Mouse (Mus musculus) gastrocnemius, adult 18-20 months (tissue): ENCODE measurements around the gene 6030498E09Rik. TPM values are rescaled to one million over a fixed set of nuclear protein-coding genes. Genes with fewer than 3 reads are reported as not detected.

Experiments
- DNase-seq: peaks from one replicate; pipeline ENCODE4 v3.0.0; 2021; ENCODE audit warnings: low spot score
- long read RNA-seq, 2 experiments: library from polyadenylated mRNA; stranded (forward); transcript quantifications; one replicate each; pipeline ENCODE4 v2.0.0; 2021
- microRNA-seq: library from miRNA; unstranded; fragments of <30 nt; microRNA quantifications from one replicate; pipeline ENCODE4 v1.2.0, GENCODE M21; 2021
- total RNA-seq, 2 experiments: library from RNA; stranded (reverse); gene quantifications; 2 replicates each; pipeline ENCODE4 v1.2.3; 2021

Gene 6030498E09Rik
- total RNA-seq: not detected
- long read RNA-seq, experiment 1: 0 reads
- long read RNA-seq, experiment 2: 0 reads

- DNase-seq: no peak
These were observed at the start of gene 6030498E09Rik for GRCm38 (mm10) chrX:38772478-38772877. 6030498E09Rik (plus strand) TSS chrX:38772671.

- no peak for DNase-seq
These were observed 42.4 kb upstream of the 6030498E09Rik start for GRCm38 (mm10) chrX:38730081-38730480.

GRCm38 (mm10) chrX:38730639-38731038, 41.8 kb upstream of the 6030498E09Rik start:
- DNase-seq: no peak

- no peak for DNase-seq
These were observed 38.8 kb upstream of the 6030498E09Rik start for GRCm38 (mm10) chrX:38733683-38734082.

GRCm38 (mm10) chrX:38734916-38735880, 37.3 kb upstream of the 6030498E09Rik start:
- no peak for DNase-seq

- DNase-seq: no peak
These were observed 1.0 kb upstream of the 6030498E09Rik start for GRCm38 (mm10) chrX:38771453-38771852.

- DNase-seq: peak; percentile 1
These were observed 585 bp upstream of the 6030498E09Rik start for GRCm38 (mm10) chrX:38771886-38772285.

GRCm38 (mm10) chrX:38794373-38794772, 21.9 kb downstream of the 6030498E09Rik start:
- no peak for DNase-seq

GRCm38 (mm10) chrX:38813934-38814333, 41.5 kb downstream of the 6030498E09Rik start:
- DNase-seq: no peak

GRCm38 (mm10) chrX:38816841-38817240, 44.4 kb downstream of the 6030498E09Rik start:
- DNase-seq: no peak

- DNase-seq: no peak
These were observed 186.1 kb downstream of the 6030498E09Rik start for GRCm38 (mm10) chrX:38958571-38958970.

GRCm38 (mm10) chrX:38996265-38996664, 223.8 kb downstream of the 6030498E09Rik start:
- DNase-seq: no peak

Small RNA genes within 50 kb of the gene (microRNA-seq; reads per million reads assigned to microRNA genes)
- not detected for gene Gm25642

Other genes starting within 250 kb of the 6030498E09Rik start
- 1 to 10 TPM; 9.0 TPM for gene Cul4b, start 196.5 kb upstream of the 6030498E09Rik start, total RNA-seq
- gene Mcts1, start 172.1 kb upstream of the 6030498E09Rik start, total RNA-seq: 10 to 100 TPM; 37.7 to 41.3 TPM
- gene C1galt1c1, start 137.6 kb upstream of the 6030498E09Rik start, total RNA-seq: 10 to 100 TPM in 1 of 2 experiments, 1 to 10 TPM in 1; 9.3 to 11.5 TPM